Mouse (Mus musculus): ENCODE measurements around the gene Mep1a. TPM values are rescaled to one million over a fixed set of nuclear protein-coding genes. Genes with fewer than 3 reads are reported as not detected.
"Not testable (repeated sequence)": the region's sequence is repeated elsewhere in the genome, so short reads cannot be mapped to it uniquely, and the experiment has no call there.

Mep1a gene
- polyA plus RNA-seq, 1 experiment from 2014 or later, result 0.12 TPM

DNA sequence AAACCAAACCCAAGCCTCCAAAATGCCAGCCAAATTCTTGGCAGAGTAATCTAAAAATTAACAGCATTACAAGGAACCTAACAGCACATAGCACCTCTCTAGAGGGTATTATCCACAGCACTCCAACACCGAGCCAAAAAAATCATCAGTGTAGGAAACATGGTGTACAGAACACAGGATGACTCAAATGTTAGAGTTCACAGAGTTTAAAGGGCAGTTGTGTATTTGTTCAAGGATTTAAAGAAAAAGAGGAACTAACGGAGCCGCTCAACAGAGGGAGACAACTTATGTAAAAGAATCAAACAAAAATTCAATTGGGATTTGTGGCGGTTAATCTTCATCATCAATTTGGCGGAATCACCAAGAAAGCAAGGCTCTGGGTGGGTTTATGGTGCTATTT is 7.1 kb downstream of the Mep1a start:
- 90% methylated on average over 5 of the region's 5 CpGs for WGBS
- no peak overlapping the region for H3K9ac ChIP-seq
- H3K9me3 ChIP-seq (ENCODE audit: control insufficient read depth, low read length), result no peaks in the 10 kb centered on the region
- no peaks in the 10 kb centered on the region for H3K36me3 ChIP-seq (replicated peaks; ENCODE audit: control insufficient read depth, insufficient read depth)
- H3K4me2 ChIP-seq (replicated peaks), result no peak overlapping the region
- no peak for DNase-seq (ENCODE audit: low spot score)
- H3K27me3 ChIP-seq (ENCODE audit: control insufficient read depth, insufficient read depth, low read length), result no peaks in the 10 kb centered on the region
- H3K4me1 ChIP-seq (replicated peaks; ENCODE audit: control insufficient read depth, insufficient read depth, low read length), result no peaks in the 10 kb centered on the region
- ATAC-seq (ENCODE audit: low FRiP score), result no peak
- no peak overlapping the region for H3K27ac ChIP-seq
- no peak overlapping the region for H3K4me3 ChIP-seq (replicated peaks; ENCODE audit: low read length)

GRCm38 (mm10) chr17:43490371-43490770 is 12.2 kb downstream of the Mep1a start:
- WGBS, result 93% methylated on average over 6 of the region's 10 CpGs
- not testable (repeated sequence) for H3K27me3 ChIP-seq (ENCODE audit: control insufficient read depth, insufficient read depth, low read length); H3K4me2 ChIP-seq (replicated peaks); H3K9ac ChIP-seq; ATAC-seq (ENCODE audit: low FRiP score); H3K36me3 ChIP-seq (replicated peaks; ENCODE audit: control insufficient read depth, insufficient read depth); DNase-seq (ENCODE audit: low spot score); H3K9me3 ChIP-seq (ENCODE audit: control insufficient read depth, low read length); H3K27ac ChIP-seq; H3K4me3 ChIP-seq (replicated peaks; ENCODE audit: low read length); H3K4me1 ChIP-seq (replicated peaks; ENCODE audit: control insufficient read depth, insufficient read depth, low read length)

GRCm38 (mm10) chr17:43488439-43489151 is 14.0 kb downstream of the Mep1a start:
- no peak overlapping the region for H3K9ac ChIP-seq
- H3K4me2 ChIP-seq (replicated peaks), result no peak overlapping the region
- H3K4me1 ChIP-seq (replicated peaks; ENCODE audit: control insufficient read depth, insufficient read depth, low read length), result no peaks in the 10 kb centered on the region
- WGBS, result 93% methylated on average over 2 of the region's 2 CpGs
- DNase-seq (ENCODE audit: low spot score) (no peak), ATAC-seq (ENCODE audit: low FRiP score) (no peak)
- H3K27ac ChIP-seq, result no peak overlapping the region
- H3K36me3 ChIP-seq (replicated peaks; ENCODE audit: control insufficient read depth, insufficient read depth), result no peaks in the 10 kb centered on the region
- no peak overlapping the region for H3K4me3 ChIP-seq (replicated peaks; ENCODE audit: low read length)
- no peaks in the 10 kb centered on the region for H3K9me3 ChIP-seq (ENCODE audit: control insufficient read depth, low read length)
- H3K27me3 ChIP-seq (ENCODE audit: control insufficient read depth, insufficient read depth, low read length), result no peaks in the 10 kb centered on the region

GRCm38 (mm10) chr17:43485982-43486381 is 16.6 kb downstream of the Mep1a start:
- ATAC-seq (ENCODE audit: low FRiP score) (no peak), DNase-seq (ENCODE audit: low spot score) (no peak)
- Histone ChIP-seq H3K4me2 (replicated peaks) (no peak overlapping the region), H3K36me3 (replicated peaks; ENCODE audit: control insufficient read depth, insufficient read depth) (no peaks in the 10 kb centered on the region), H3K4me1 (replicated peaks; ENCODE audit: control insufficient read depth, insufficient read depth, low read length) (no peaks in the 10 kb centered on the region), H3K27ac (no peak overlapping the region), H3K4me3 (replicated peaks; ENCODE audit: low read length) (no peak overlapping the region), H3K9me3 (ENCODE audit: control insufficient read depth, low read length) (no peaks in the 10 kb centered on the region), H3K9ac (no peak overlapping the region), H3K27me3 (ENCODE audit: control insufficient read depth, insufficient read depth, low read length) (no peaks in the 10 kb centered on the region)
- 86% methylated on average over 3 of the region's 3 CpGs for WGBS

DNA sequence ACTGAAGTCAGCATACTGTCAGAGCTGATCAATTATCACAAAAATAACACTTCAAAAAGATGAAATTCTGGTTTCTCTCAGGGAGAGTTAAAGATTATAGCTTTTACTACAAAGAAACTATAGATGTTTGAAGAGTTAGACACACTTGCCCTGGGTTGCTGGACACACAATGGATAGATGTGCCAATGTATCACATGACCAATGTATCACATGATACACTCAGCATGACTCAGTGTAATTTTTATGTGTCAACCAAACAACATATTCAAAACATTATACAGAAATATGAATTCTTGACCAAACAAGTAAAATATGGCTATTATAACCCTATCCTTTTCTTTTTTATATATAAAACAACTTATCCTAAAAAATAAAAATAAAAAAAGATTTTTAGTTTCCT is 25.0 kb downstream of the Mep1a start:
- Histone ChIP-seq H3K27ac (no peak overlapping the region), H3K4me2 (replicated peaks) (no peak overlapping the region), H3K36me3 (replicated peaks; ENCODE audit: control insufficient read depth, insufficient read depth) (no peaks in the 10 kb centered on the region), H3K9ac (no peak overlapping the region), H3K4me1 (replicated peaks; ENCODE audit: control insufficient read depth, insufficient read depth, low read length) (no peaks in the 10 kb centered on the region), H3K9me3 (ENCODE audit: control insufficient read depth, low read length) (no peaks in the 10 kb centered on the region), H3K4me3 (replicated peaks; ENCODE audit: low read length) (no peak overlapping the region), H3K27me3 (ENCODE audit: control insufficient read depth, insufficient read depth, low read length) (no peaks in the 10 kb centered on the region)
- ATAC-seq (ENCODE audit: low FRiP score) (no peak), DNase-seq (ENCODE audit: low spot score) (no peak)

GRCm38 (mm10) chr17:43474775-43475174 is 27.8 kb downstream of the Mep1a start:
- Histone ChIP-seq H3K4me2 (replicated peaks) (no peak overlapping the region), H3K4me1 (replicated peaks; ENCODE audit: control insufficient read depth, insufficient read depth, low read length) (no peaks in the 10 kb centered on the region), H3K9me3 (ENCODE audit: control insufficient read depth, low read length) (no peaks in the 10 kb centered on the region), H3K27ac (no peak overlapping the region), H3K9ac (no peak overlapping the region), H3K36me3 (replicated peaks; ENCODE audit: control insufficient read depth, insufficient read depth) (no peaks in the 10 kb centered on the region), H3K4me3 (replicated peaks; ENCODE audit: low read length) (no peak overlapping the region), H3K27me3 (ENCODE audit: control insufficient read depth, insufficient read depth, low read length) (no peaks in the 10 kb centered on the region)
- WGBS, result 93% methylated on average over 16 of the region's 16 CpGs
- DNase-seq (ENCODE audit: low spot score), result no peak
- ATAC-seq (ENCODE audit: low FRiP score), result no peak

GRCm38 (mm10) chr17:43472558-43472957 is 30.1 kb downstream of the Mep1a start:
- 84% methylated on average over 4 of the region's 4 CpGs for WGBS
- H3K36me3 ChIP-seq (replicated peaks; ENCODE audit: control insufficient read depth, insufficient read depth), result no peaks in the 10 kb centered on the region
- H3K4me2 ChIP-seq (replicated peaks), result no peak overlapping the region
- ATAC-seq (ENCODE audit: low FRiP score), result no peak
- no peaks in the 10 kb centered on the region for H3K27me3 ChIP-seq (ENCODE audit: control insufficient read depth, insufficient read depth, low read length)
- H3K4me1 ChIP-seq (replicated peaks; ENCODE audit: control insufficient read depth, insufficient read depth, low read length), result no peaks in the 10 kb centered on the region
- H3K27ac ChIP-seq, result no peak overlapping the region
- no peak overlapping the region for H3K4me3 ChIP-seq (replicated peaks; ENCODE audit: low read length)
- no peaks in the 10 kb centered on the region for H3K9me3 ChIP-seq (ENCODE audit: control insufficient read depth, low read length)
- no peak overlapping the region for H3K9ac ChIP-seq
- no peak for DNase-seq (ENCODE audit: low spot score)

GRCm38 (mm10) chr17:43470039-43470438 is 32.6 kb downstream of the Mep1a start:
- Histone ChIP-seq H3K4me2 (replicated peaks) (no peak overlapping the region), H3K4me1 (replicated peaks; ENCODE audit: control insufficient read depth, insufficient read depth, low read length) (no peaks in the 10 kb centered on the region), H3K27ac (no peak overlapping the region), H3K4me3 (replicated peaks; ENCODE audit: low read length) (no peak overlapping the region), H3K9me3 (ENCODE audit: control insufficient read depth, low read length) (no peaks in the 10 kb centered on the region), H3K27me3 (ENCODE audit: control insufficient read depth, insufficient read depth, low read length) (no peaks in the 10 kb centered on the region), H3K36me3 (replicated peaks; ENCODE audit: control insufficient read depth, insufficient read depth) (no peaks in the 10 kb centered on the region), H3K9ac (no peak overlapping the region)
- WGBS, result 51% methylated on average over 3 of the region's 3 CpGs
- ATAC-seq (ENCODE audit: low FRiP score) (no peak), DNase-seq (ENCODE audit: low spot score) (no peak)

- Histone ChIP-seq H3K9ac (no peak overlapping the region), H3K9me3 (ENCODE audit: control insufficient read depth, low read length) (no peaks in the 10 kb centered on the region), H3K4me1 (replicated peaks; ENCODE audit: control insufficient read depth, insufficient read depth, low read length) (0 out of 2 replicates have a peak, but pooled peaks cover 3% of the 10 kb centered on the region), H3K4me2 (replicated peaks) (peak overlapping the region; percentile 22; the same call in 1 of the 2 replicates), H3K27me3 (ENCODE audit: control insufficient read depth, insufficient read depth, low read length) (no peaks in the 10 kb centered on the region), H3K36me3 (replicated peaks; ENCODE audit: control insufficient read depth, insufficient read depth) (no peaks in the 10 kb centered on the region), H3K27ac (no peak overlapping the region), H3K4me3 (replicated peaks; ENCODE audit: low read length) (no peak overlapping the region)
- 33% methylated on average over 19 of the region's 19 CpGs for whole genome bisulfite sequencing
- DNase-seq (ENCODE audit: low spot score) (peak; percentile 90), ATAC-seq (ENCODE audit: low FRiP score) (peak; percentile 96)
Measured at GRCm38 (mm10) chr17:43460245-43461181, 42.1 kb downstream of the Mep1a start.

Data from hindbrain, embryonic 14.5 days (tissue).